Mouse (Mus musculus) adipocyte (in vitro differentiated cells): Measurements from ENCODE around the gene Atp9a.

Source experiments
- DNase-seq: peaks from one replicate; pipeline ENCODE4 v3.0.0-alpha.2; 2016; ENCODE audit warnings: low spot score

Atp9a gene

GRCm38 (mm10) chr2:168681531-168681930 is 60.7 kb downstream of the Atp9a start:
- DNase-seq: no peak

GRCm38 (mm10) chr2:168679381-168680199 is 62.6 kb downstream of the Atp9a start:
- DNase-seq: no peak

GRCm38 (mm10) chr2:168678662-168679294 is 63.4 kb downstream of the Atp9a start:
- no peak for DNase-seq

GRCm38 (mm10) chr2:168677650-168678049 is 64.6 kb downstream of the Atp9a start:
- DNase-seq: no peak

GRCm38 (mm10) chr2:168671724-168672123 is 70.5 kb downstream of the Atp9a start:
- DNase-seq: no peak

GRCm38 (mm10) chr2:168670241-168670640 is 72.0 kb downstream of the Atp9a start:
- no peak for DNase-seq

- peak; percentile 14 for DNase-seq
Observed at GRCm38 (mm10) chr2:168669762-168670161, 72.4 kb downstream of the Atp9a start.

- no peak for DNase-seq
Observed at GRCm38 (mm10) chr2:168667745-168668144, 74.5 kb downstream of the Atp9a start.

- no peak for DNase-seq
Observed at GRCm38 (mm10) chr2:168665680-168666079, 76.5 kb downstream of the Atp9a start.

- no peak for DNase-seq
Observed at GRCm38 (mm10) chr2:168663716-168664115, 78.5 kb downstream of the Atp9a start.

- peak; percentile 26 for DNase-seq
Observed at GRCm38 (mm10) chr2:168663216-168663615, 79.0 kb downstream of the Atp9a start.

GRCm38 (mm10) chr2:168661802-168662201 is 80.4 kb downstream of the Atp9a start:
- DNase-seq: no peak

- no peak for DNase-seq
Observed at GRCm38 (mm10) chr2:168660344-168660743, 81.9 kb downstream of the Atp9a start.

- DNase-seq: no peak
Observed at GRCm38 (mm10) chr2:168658551-168658950, 83.7 kb downstream of the Atp9a start.

- no peak for DNase-seq
Observed at GRCm38 (mm10) chr2:168656569-168657308, 85.5 kb downstream of the Atp9a start.

- DNase-seq: no peak
Observed at GRCm38 (mm10) chr2:168654983-168655669, 87.1 kb downstream of the Atp9a start.

- DNase-seq: peak; percentile 12
Observed at GRCm38 (mm10) chr2:168654482-168654881, 87.7 kb downstream of the Atp9a start.

GRCm38 (mm10) chr2:168651757-168652156 is 90.5 kb downstream of the Atp9a start:
- DNase-seq: no peak

- no peak for DNase-seq
Observed at GRCm38 (mm10) chr2:168648171-168648570, 94.0 kb downstream of the Atp9a start.

- no peak for DNase-seq
Observed at GRCm38 (mm10) chr2:168644855-168645254, 97.4 kb downstream of the Atp9a start.

GRCm38 (mm10) chr2:168643524-168644177 is 98.6 kb downstream of the Atp9a start:
- DNase-seq: no peak

- no peak for DNase-seq
Observed at GRCm38 (mm10) chr2:168642187-168642586, 100.0 kb downstream of the Atp9a start.
